Mouse (Mus musculus): Measurements from ENCODE around the gene Dock1.

Gene Dock1

DNA sequence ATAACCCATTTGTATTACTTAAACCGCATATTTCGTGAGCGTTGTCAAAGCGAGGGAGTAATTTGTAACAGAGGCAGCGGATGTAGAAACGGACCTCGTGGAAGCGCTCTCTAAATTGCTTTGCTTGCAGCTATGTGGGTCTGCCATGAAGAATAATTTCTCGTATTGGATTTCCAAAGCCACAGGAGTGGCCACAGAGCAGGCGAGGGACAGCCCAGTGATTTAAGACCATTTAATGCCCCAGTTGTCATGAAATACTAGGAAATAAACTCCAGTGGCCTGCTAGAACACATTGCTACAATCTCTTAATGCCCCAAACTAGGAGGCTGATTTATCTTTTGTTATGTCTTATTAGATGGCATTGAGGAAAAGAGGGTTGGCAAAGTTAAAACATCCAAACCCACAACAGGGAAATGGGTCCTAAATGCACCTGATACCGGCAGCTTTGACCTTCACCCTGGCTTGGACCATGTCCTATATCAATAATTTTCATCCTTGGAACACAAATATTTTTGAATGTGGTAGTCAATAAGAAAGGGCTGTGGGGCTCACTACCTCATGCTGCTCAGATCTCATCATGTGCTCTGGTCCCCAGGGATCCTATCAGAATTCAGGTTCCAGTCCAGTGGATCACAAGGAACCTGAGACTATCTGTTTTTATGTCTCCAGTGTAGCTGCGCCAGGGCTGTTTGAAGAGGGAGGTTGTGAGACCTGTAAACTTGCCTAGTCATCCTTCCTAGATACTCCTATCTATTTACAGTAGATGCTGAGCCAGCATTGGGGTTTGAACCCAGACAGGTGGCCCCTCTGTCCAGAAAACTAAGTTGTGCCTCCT lies 373.7 kb downstream of the Dock1 start:
- in situ Hi-C loops (cut with MboI, MseI), result no loop called here

DNA sequence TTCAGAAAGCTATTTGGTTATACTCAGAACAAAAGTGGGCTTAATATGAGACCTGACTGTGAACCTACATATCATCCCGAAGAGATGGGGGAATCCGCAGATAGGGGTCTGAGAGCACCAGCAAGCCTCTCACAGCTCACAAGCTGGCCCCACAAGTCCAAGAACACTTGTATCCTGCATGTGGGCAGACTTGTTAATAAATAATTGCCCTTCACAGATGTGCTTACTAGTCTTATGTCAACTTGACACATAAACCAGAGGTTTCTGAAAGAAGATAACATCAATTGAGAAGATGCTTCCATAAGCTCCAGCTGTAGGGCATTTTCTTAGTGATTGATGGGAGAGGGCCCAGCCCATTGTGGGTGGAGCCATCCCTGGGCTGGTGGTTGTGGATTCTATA lies 379.0 kb downstream of the Dock1 start:
- in situ Hi-C loops (cut with MboI, MseI), result no loop called here

DNA sequence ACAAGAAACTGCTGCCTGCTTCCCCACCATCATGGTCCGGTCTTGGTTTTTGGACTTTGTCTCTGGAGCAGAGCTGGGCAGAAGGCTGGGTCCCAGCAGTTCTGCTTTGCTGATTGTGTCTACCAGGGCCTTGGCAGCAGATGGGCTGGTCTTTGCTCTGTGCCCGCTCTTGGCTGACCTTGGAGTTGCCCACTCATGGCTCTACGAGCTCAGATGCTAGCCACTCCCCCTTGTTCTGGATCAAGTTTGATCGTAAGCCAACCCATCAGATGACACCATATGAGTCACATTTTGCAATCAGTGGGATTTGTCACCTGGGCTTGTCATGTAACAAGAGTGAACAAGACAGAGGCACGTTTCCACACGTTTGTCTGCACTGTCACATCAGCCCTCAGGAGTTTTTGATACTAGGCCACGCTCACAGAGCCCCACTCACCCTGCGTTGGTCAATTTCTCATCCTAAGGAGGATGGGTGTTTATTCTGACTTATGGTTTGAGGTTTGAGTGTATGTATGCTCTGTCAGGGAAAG lies 382.8 kb downstream of the Dock1 start:
- in situ Hi-C loops (cut with MboI, MseI), result no loop called here

DNA sequence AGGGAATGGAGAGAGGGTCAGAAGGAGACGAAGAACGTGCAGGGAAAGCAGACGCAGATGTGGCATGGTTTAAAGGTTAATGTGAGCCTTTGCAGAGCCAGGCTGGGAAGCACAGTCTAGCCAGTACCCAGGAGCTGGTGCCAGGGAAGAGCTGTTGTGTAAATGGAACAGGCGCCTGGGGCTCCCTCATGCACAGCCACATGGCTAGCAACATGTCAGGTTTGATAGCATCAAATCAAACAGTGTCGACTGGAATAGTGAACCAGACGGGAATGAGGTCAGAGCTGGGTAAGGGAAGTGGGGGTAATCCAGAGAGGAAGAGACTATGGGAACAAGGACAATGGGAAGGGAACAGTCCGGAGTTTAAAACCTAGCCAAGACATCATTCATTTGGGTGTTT lies 384.2 kb downstream of the Dock1 start:
- in situ Hi-C loops (cut with MboI, MseI), result no loop called here

GRCm38 (mm10) chr7:135059071-135059470 lies 388.6 kb downstream of the Dock1 start:
- in situ Hi-C loops (cut with MboI, MseI), result no loop called here

- in situ Hi-C loops (cut with MboI, MseI), result no loop called here
Measured at GRCm38 (mm10) chr7:135059562-135059961, 389.1 kb downstream of the Dock1 start.

DNA sequence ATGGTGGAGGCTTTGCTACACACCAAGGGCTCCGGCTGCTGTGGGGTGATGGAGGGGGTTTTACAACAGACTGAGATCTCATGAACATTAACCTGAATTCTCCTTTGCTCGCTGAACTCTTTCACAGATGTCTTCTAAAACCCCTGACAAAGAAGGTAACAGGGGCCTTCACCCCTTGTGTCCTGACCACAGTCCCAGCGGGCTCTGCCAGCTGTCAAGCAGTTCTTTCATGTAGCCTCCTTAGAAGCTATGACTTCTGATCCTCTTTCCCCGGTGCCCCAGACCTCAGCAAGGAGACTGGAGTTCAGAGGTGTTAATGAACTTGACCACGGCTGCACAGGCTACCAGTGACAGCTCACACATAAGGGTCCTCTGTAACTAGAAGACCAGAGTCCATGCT lies 393.4 kb downstream of the Dock1 start:
- in situ Hi-C loops (cut with MboI, MseI), result no loop called here

DNA sequence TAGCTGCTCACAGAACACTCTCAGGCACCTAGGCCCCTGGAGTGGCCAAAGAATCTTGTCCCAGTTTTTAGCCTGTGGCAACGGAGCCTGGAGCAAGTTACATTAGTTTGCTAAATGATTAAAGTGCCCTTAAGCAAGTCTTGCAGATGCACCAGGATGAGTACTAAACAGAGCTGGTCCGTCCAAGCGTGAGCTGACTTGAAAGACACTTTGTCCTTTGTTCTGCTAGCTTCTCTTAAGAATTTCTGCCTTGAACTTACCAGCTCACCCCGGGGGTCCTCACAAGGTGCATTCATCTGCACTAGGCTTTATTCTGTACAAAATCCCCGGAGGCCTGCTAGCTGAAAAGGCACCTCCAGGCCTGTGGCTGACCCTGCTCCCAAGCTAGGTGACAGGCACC lies 394.8 kb downstream of the Dock1 start:
- in situ Hi-C loops (cut with MboI, MseI), result no loop called here

GRCm38 (mm10) chr7:135068887-135069286 lies 398.4 kb downstream of the Dock1 start:
- in situ Hi-C loops (cut with MboI, MseI), result no loop called here

GRCm38 (mm10) chr7:135076904-135077303 lies 406.4 kb downstream of the Dock1 start:
- in situ Hi-C loops (cut with MboI, MseI), result no loop called here

DNA sequence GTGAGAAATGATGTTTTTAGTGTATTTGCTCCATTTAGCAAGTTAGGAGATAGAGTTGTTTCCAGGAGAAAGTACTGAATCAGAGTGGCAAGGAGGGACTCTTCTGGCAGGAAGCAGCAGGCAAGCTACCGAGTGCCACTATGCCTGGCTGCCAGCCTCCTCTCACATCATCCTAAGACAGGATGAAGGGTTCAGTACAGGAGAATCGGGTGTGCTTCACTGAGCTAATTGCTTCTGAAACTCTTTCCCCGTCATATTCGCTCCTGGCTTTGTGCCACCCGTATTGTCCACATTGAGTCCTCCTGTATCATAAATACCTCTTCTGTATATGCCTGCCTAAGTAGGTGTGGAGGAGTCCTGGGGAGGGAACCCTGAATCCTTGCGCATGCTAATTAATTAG lies 406.9 kb downstream of the Dock1 start:
- in situ Hi-C loops (cut with MboI, MseI), result no loop called here

- in situ Hi-C loops (cut with MboI, MseI), result no loop called here
Measured at GRCm38 (mm10) chr7:135077806-135078205, 407.4 kb downstream of the Dock1 start.

- in situ Hi-C loops (cut with MboI, MseI), result loop anchor here in 1 of 2 experiments (5.0 kb wide), 1 partner anchor 1021 kb away; no protein-coding TSS in a partner anchor
Measured at GRCm38 (mm10) chr7:135083421-135083820, 413.0 kb downstream of the Dock1 start.

- in situ Hi-C loops (cut with MboI, MseI), result loop anchor here in 1 of 2 experiments (5.0 kb wide), 1 partner anchor 1022 kb away; no protein-coding TSS in a partner anchor
Measured at GRCm38 (mm10) chr7:135084069-135084468, 413.6 kb downstream of the Dock1 start.

GRCm38 (mm10) chr7:135086556-135086955 lies 416.1 kb downstream of the Dock1 start:
- in situ Hi-C loops (cut with MboI, MseI), result no loop called here

GRCm38 (mm10) chr7:135089626-135090025 lies 419.2 kb downstream of the Dock1 start:
- in situ Hi-C loops (cut with MboI, MseI), result no loop called here

DNA sequence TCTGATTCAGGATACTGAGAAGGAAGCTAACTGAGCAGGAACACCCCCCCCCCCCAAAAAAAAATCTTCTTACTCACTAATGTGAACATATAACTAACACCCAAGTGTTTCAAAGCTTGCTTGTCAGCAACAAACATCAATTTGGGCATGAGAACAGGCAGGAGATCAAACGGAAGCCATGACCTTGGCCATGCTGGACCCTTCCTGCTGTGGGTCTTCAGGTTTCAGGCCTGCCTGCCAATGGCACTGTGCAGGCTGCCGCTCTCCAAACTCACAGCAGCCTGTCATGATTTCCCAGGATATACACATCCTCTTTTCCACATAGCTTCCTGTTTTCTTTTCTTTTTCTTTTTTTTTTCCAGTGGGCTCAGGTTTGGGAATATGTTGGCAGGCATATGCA lies 423.4 kb downstream of the Dock1 start:
- in situ Hi-C loops (cut with MboI, MseI), result no loop called here

- in situ Hi-C loops (cut with MboI, MseI), result no loop called here
Measured at GRCm38 (mm10) chr7:135101921-135102320, 431.5 kb downstream of the Dock1 start.

DNA sequence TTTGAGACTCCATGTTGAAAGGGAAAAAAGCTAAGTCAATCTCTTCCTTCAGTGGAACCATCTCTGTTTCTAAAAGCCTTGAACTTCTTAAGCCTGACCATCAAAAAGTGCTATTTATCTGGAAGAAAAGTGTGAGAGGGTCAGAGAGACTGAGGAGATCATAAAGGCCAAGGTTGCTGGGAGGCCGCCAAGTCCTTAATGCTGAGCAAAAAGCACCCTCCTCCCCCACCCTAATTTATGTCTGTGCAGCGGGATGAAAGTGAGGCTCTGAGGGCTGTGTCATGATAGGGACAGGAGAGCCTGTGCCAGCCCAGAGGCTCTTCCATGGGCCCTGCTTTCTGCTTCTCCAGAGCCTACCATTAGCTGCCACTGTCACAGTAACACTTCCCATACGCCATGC lies 436.1 kb downstream of the Dock1 start:
- in situ Hi-C loops (cut with MboI, MseI), result no loop called here

GRCm38 (mm10) chr7:135110307-135110706 lies 439.9 kb downstream of the Dock1 start:
- in situ Hi-C loops (cut with MboI, MseI), result no loop called here

- in situ Hi-C loops (cut with MboI, MseI), result no loop called here
Measured at GRCm38 (mm10) chr7:135125296-135126065, 455.0 kb downstream of the Dock1 start.

- in situ Hi-C loops (cut with MboI, MseI), result no loop called here
Measured at GRCm38 (mm10) chr7:135132461-135132860, 462.0 kb downstream of the Dock1 start.
